Mouse (Mus musculus) brain, embryonic 18.5 days (tissue): ENCODE measurements at regions not wholly inside any gene's neighbourhood (a gene's known extent, or its start where the extent isn't known, plus 50 kb on each side); places are given as distances from the start of the nearest gene placed in this dataset.

Experiments used
- DNase-seq: peaks from one replicate; pipeline ENCODE4 v3.0.0-alpha.2; 2012; ENCODE audit warnings: low read depth, low spot score

DNA sequence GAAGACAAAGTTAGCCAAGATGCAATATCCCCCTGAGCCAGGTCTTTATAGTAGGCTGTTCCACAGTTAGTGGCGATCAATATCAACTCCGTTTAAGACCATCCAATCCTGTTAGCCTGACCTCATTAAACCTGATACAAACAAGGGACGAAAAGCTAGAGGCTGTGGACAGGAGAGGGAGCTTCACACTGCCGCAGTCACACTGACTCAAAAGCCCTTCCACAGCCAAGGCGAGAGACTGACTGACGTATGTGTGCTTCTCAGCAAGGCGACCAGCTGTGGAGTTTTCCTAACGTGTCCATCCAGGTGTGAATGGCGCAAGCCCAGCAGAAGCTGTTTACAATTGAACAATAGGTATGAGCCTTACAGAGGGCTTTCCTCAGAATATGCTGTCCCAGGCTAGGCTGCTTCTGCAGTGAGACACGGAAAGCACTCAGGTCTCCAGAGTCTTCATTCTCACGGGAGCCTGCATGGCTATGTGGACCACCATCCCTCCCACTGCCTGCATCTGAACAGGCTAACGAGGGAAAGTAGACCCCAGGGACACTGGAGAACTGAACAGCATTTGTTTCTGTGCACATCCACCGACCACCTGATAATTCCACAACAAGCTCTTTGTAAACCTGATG, 224.7 kb upstream of the Pgrmc2 start:
- DNase-seq = no peak

- no peak for DNase-seq
Observed at GRCm38 (mm10) chr3:41302805-41303204, 220.0 kb upstream of the Pgrmc2 start.

- no peak for DNase-seq
Observed at GRCm38 (mm10) chr3:41298776-41299175, 215.9 kb upstream of the Pgrmc2 start.

DNA sequence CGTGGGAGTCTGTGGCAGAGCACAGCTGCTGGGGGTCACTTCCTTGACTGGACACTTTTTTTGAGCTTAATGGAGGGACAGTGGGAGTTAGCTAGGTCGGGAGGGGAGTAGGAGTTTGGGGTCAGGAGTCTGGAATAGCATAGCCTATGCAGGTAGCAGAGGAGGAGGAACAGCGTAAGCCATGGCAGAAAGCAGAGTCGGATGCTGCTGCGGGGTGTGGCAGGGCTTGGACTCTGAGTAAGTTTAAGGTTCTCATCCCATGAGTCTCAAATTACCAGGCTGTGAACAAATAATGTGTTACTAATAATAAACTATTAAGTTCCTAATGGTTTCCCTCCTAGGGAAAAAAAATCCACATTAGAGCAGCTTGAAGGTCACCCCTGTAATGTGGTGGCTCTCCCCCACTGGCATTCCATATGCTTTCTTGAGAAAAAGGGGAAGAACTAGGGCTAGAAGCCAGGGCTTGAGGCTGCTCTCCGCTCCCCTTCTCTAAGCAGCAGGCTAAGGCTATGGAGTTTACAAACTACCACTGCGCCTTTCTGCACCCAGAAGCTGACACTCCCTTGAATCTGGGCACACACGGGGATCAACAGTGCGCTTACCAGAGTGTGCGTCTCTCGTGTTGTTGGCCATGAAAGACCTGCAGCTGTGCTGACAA, 213.4 kb upstream of the Pgrmc2 start:
- DNase-seq = no peak

GRCm38 (mm10) chr3:41295150-41295549, 212.3 kb upstream of the Pgrmc2 start:
- DNase-seq = no peak

DNA sequence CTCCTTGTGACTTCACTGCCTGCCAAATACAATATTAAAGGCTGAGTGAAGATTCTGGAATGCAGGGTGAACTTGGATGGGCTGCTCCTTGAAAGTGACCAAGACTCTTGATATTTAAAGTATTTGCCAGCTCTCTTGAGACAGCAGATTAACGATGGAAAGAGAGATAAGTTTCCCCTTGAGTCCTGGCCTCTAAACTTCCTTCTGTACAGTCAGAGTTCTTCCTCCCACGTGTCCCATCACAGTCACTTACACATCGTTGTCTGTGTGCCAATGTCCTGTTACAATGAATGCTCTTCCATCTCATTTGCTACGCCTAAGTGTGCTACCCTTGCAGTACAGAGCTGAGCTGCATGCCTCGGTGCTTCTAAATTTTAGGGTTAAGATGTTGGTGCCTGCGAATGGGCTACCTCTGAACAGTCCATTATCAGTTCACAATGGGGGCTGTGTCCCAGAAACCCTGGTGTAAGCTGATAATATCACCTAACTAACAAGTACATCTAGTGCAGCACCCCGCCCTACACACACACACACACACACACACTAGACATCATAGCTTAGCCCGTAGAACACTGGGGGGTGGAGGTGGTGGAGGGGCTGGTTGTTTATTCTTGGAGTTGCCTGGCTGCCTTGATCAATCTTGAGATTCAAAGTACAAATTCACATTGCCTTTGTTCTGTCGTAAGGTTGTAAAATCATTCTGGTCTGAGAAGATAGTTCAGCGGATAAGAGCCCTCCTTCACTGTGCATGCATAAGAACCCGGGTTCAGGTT, 207.9 kb upstream of the Pgrmc2 start:
- DNase-seq = no peak

GRCm38 (mm10) chr3:41288735-41289134, 205.9 kb upstream of the Pgrmc2 start:
- no peak for DNase-seq

- DNase-seq = no peak
Observed at GRCm38 (mm10) chr3:41288066-41288465, 205.2 kb upstream of the Pgrmc2 start.

- no peak for DNase-seq
Observed at GRCm38 (mm10) chr3:41285336-41285735, 202.5 kb upstream of the Pgrmc2 start.

- DNase-seq = no peak
Observed at GRCm38 (mm10) chr3:41284897-41285296, 202.1 kb upstream of the Pgrmc2 start.

DNA sequence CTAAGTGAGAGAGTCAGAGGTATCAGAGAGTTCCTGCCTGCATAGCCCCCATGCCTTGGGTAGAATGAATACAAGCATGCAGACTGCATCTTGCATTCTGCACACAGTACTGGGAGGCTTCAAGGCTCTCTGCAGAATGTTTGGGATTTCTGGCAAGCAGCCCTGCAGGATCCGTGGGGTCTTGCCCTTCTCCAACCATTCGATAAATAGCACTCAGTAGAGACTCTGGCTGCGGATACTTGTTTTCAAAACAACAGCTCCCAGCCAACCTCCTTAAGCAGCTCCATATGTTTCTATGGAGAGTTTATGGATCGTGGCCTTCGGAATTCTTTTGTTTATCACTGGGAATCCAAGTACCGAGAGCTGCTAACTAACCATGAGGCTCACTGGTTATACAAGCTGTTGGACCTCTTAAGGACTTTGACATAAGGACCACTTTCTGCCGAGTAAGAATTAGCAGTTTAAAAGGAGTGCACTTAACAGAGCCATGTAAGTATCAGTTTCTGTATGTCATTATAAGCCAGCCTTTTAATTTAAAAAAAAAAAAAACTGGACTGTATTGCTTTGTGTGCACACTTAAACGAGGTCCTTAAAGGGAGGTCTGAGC, 199.7 kb upstream of the Pgrmc2 start:
- DNase-seq = no peak

GRCm38 (mm10) chr3:41276096-41276495, 193.2 kb upstream of the Pgrmc2 start:
- no peak for DNase-seq

DNA sequence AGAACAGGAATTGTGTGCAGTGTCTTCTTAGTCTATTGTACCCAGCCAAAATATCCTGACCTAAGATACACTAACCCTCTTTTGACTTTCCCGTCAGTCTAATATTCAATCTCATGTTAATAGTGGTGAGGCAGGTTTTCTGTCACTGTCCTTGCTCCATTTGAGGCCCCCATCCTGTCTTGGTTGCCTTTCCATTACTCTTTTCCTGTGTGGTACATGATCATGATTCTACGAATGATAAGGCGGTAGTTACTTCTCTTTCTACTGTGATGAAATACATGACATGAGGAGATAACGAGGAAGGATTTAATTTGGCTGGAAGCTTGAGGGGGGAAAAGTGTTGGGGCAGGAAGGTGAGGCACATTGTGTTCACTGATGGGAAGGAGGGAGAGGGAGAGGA, 185.7 kb upstream of the Pgrmc2 start:
- no peak for DNase-seq

GRCm38 (mm10) chr3:41266216-41266615, 183.4 kb upstream of the Pgrmc2 start:
- DNase-seq = no peak

GRCm38 (mm10) chr3:41265399-41265798, 182.6 kb upstream of the Pgrmc2 start:
- no peak for DNase-seq

DNA sequence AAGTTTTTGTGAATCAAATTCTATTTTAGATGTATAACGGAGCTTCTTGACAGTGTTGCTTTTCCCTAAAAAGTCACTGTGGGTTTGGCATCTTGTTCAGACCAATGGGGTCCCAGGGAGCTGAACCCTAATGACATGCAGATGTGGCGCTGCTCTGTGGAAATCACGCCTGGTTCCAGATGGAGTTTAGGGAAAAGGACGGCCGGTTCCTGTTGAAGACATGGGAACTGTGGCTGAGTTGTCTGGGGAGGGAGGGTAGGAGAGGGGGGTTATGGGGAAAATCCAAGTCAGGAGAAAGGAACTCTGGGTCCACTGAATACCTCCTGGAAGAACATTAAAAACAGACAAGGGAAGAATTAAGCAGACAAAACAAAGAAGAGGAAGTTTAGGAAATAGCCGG, 175.4 kb upstream of the Pgrmc2 start:
- DNase-seq = no peak

- no peak for DNase-seq
Observed at GRCm38 (mm10) chr3:41244960-41245359, 162.1 kb upstream of the Pgrmc2 start.

- DNase-seq = no peak
Observed at GRCm38 (mm10) chr3:41241856-41242552, 159.2 kb upstream of the Pgrmc2 start.

GRCm38 (mm10) chr3:41239801-41240200, 157.0 kb upstream of the Pgrmc2 start:
- no peak for DNase-seq

DNA sequence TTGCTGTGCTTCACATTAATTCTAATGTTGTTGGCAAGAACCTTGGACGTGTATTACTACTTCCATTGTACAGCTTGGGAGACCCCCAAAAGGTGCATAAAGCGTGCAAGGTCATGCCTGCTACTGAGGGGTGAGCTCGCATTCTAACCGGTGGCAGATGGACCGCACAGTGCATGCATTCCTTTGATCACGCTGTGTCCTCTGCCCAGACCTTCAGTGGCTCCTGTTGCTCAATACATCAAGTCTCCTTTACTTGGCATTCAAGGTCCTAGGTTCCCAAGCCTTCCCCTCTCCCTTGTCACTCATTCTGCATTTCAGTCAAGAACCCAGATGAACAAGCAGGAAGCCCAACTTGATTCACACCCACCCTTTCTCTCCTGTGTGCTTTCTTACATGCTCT, 156.4 kb upstream of the Pgrmc2 start:
- no peak for DNase-seq

GRCm38 (mm10) chr3:41238046-41238445, 155.2 kb upstream of the Pgrmc2 start:
- DNase-seq = no peak

GRCm38 (mm10) chr3:41235610-41236009, 152.8 kb upstream of the Pgrmc2 start:
- no peak for DNase-seq
